Mouse (Mus musculus) lung, postnatal 10 days (tissue): ENCODE data around the gene Vmn2r61.

ENCODE experiments used
- DNase-seq: peaks from one replicate; pipeline ENCODE4 v3.0.0; 2021

The Vmn2r61 gene

DNA sequence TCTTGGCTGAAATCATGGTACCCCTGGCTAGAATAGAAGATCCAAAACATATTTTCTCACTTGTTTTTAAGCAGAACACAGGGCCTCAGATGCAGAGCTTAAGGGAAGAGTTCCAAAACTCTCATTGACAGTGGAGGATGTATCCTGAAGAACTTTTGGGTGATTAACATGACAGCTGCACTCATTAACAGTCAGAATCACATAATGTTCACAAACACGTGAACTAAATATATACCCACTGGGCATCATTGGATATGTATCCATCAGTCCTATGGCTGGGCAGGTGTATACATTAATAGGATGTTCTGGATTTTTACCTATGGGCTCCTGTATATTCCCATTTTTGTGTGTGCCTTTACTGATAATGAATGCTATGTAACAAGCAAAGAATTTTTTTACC is at the start of gene Vmn2r61:
Gene Vmn2r61 (plus strand): TSS at position 301 of the 400 bp plus-strand sequence.
- no peak for DNase-seq
